Mouse (Mus musculus): Measurements from ENCODE around the gene Mycl. TPM values are rescaled to one million over a fixed set of nuclear protein-coding genes. Genes with fewer than 3 reads are reported as not detected.

Gene Mycl
- polyA plus RNA-seq, 1 experiment, result 95.3 TPM

DNA sequence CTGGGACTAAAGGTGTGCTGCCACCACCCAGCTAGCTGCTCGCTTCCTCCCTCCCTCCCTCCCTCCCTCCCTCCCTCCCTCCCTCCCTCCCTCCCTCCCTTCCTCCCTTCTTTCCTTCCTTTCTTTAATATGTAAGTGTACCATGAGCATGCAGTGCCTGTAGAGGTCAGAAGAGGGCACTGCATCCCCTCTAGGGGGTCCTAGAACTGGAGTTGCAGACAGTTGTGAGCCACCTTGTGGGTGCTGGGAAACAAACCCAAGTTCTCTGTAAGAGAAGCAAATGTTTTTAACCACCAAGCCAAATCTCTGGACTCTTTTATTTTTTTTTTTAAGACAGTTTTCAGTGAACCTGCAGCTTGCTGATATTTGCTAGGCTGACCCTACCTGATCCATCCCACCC lies 27.4 kb downstream of the Mycl start:
- no peak for DNase-seq (ENCODE audit: low read depth)
- TF ChIP-seq CTCF (IDR thresholded peaks at IDR 0.05; ENCODE audit: borderline replicate concordance, extremely low read depth, insufficient read depth, insufficient read length) (0 out of 2 replicates have a peak, but pooled peaks have one; percentile 0), POLR2A (IDR thresholded peaks at IDR 0.05; ENCODE audit: borderline replicate concordance, extremely low read depth, insufficient read depth, insufficient read length, poor library complexity, severe bottlenecking) (no peak)

DNA sequence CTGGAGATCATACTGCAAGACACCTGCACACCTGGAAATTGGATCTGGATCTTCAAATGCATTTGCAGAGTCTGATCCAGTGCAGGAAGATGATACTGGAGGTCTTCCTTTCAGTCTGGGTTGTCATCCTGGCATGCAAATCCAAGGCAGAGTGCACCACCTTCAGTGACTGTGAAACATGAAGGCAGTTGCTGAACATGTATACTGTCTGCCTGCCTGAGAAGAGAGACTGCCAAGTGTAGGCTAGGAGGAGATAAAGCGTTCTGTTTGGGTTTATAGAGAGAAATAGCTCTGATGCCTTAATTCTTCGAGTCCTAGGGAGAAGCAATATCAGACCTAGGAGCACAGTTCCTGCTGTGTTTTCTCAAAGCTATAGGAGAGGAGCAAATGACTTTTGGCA lies 30.0 kb downstream of the Mycl start:
- TF ChIP-seq CTCF (IDR thresholded peaks at IDR 0.05; ENCODE audit: borderline replicate concordance, extremely low read depth, insufficient read depth, insufficient read length) (no peak), POLR2A (IDR thresholded peaks at IDR 0.05; ENCODE audit: borderline replicate concordance, extremely low read depth, insufficient read depth, insufficient read length, poor library complexity, severe bottlenecking) (no peak)
- DNase-seq (ENCODE audit: low read depth), result no peak

DNA sequence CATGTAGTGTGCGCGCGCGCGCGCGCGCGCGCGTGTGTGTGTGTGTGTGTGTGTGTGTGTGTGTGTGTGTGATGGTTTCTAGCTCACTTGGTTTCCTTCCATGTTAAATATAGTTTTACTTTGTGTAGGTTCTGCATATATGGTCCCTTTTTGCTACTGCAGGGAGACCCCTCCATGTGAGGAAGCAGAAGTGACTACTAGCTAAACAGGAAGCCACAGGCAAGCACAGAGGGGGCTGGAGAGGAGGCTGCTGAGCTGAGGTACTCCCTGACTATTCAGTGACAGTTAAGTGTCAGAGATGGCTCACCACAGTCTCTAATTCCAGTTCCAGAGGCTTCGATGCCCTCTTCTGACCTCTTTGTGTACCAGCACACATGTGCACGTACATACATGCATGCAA lies 30.7 kb downstream of the Mycl start:
- DNase-seq (ENCODE audit: low read depth), result no peak
- TF ChIP-seq CTCF (IDR thresholded peaks at IDR 0.05; ENCODE audit: borderline replicate concordance, extremely low read depth, insufficient read depth, insufficient read length) (no peak), POLR2A (IDR thresholded peaks at IDR 0.05; ENCODE audit: borderline replicate concordance, extremely low read depth, insufficient read depth, insufficient read length, poor library complexity, severe bottlenecking) (no peak)

DNA sequence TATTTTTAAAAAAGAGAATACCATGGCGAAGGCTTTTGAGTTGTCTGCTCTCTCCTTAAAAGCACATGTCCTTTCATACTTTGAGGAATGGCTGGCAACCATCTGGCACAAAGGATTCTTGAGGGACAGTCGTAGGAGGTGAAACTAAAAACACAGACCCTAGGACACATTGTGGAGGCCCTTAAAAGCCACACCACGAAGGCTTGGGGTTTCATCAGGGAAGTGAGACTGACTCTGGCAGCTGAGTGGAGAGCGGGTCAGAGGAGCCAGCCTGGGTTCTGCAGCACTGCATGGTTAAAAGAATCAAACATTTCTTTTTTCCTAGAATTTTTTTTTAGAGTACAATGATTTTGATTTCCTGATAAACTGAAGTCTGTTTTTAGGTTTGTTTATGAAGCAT lies 31.1 kb downstream of the Mycl start:
- no peak for TF ChIP-seq CTCF (IDR thresholded peaks at IDR 0.05; ENCODE audit: borderline replicate concordance, extremely low read depth, insufficient read depth, insufficient read length)
- no peak for TF ChIP-seq POLR2A (IDR thresholded peaks at IDR 0.05; ENCODE audit: borderline replicate concordance, extremely low read depth, insufficient read depth, insufficient read length, poor library complexity, severe bottlenecking)
- DNase-seq (ENCODE audit: low read depth), result no peak

DNA sequence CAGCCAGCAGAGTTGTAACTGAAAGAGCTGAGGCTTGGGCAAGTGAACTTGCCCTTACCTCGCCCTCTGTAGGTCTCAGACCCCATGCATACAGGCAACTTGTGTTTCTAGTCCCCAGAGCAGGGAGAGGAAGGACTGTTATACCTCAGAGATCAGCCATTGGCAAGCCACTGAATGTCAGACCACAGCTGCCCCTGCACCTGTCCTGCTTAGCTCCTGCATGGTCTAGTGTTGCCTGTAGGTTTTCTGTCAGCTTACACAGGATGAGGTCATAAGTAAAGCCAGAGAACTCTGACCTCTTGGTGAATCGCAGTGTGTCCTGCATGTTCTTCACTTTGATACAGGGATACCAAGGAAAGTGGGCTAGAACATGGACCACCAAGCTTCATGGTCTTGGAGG lies 39.4 kb downstream of the Mycl start:
- no peak for DNase-seq (ENCODE audit: low read depth)
- no peak for TF ChIP-seq CTCF (IDR thresholded peaks at IDR 0.05; ENCODE audit: borderline replicate concordance, extremely low read depth, insufficient read depth, insufficient read length)

DNA sequence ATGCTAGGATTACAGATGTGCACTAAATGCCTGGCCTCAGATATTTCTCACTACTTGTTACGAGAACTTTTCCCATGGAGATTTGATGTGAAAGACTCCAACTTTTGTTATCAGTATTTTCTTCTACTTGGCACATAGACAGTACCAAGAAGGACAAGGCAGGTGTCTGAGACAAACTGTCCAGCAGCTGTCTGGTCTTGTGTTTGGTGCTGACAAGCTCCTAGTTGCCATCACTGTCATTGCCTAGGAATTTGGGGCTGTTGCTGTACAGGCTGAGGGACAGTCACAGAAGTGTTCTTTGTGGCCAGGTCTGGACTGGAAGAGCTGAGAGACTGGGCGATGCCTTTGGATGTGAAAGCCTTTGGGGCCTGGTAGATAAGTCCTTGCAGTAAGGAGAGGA lies 40.2 kb downstream of the Mycl start:
- no peak for DNase-seq (ENCODE audit: low read depth)
- no peak for TF ChIP-seq CTCF (IDR thresholded peaks at IDR 0.05; ENCODE audit: borderline replicate concordance, extremely low read depth, insufficient read depth, insufficient read length)
- no peak for TF ChIP-seq POLR2A (IDR thresholded peaks at IDR 0.05; ENCODE audit: borderline replicate concordance, extremely low read depth, insufficient read depth, insufficient read length, poor library complexity, severe bottlenecking)

DNA sequence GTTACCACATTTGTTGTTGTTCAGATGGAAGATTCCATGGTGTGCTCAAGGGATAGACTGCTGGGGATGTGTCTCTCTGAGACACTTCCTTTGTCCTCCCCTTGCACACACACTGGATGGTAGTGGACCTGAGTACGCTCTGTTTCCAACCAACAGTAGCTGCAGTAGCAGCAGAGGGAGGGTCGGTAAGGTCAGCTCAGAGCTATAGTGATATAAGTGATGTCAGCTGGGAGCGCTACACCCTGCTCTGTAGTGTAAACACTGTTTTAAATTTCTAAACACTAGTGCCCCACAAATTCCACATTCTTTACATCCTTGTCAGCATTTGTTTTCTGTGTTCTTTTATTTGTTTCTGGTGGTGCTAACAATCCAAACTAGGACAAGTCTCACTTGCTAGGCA lies 41.3 kb downstream of the Mycl start:
- TF ChIP-seq POLR2A (IDR thresholded peaks at IDR 0.05; ENCODE audit: borderline replicate concordance, extremely low read depth, insufficient read depth, insufficient read length, poor library complexity, severe bottlenecking), result no peak
- TF ChIP-seq CTCF (IDR thresholded peaks at IDR 0.05; ENCODE audit: borderline replicate concordance, extremely low read depth, insufficient read depth, insufficient read length), result no peak
- no peak for DNase-seq (ENCODE audit: low read depth)

DNA sequence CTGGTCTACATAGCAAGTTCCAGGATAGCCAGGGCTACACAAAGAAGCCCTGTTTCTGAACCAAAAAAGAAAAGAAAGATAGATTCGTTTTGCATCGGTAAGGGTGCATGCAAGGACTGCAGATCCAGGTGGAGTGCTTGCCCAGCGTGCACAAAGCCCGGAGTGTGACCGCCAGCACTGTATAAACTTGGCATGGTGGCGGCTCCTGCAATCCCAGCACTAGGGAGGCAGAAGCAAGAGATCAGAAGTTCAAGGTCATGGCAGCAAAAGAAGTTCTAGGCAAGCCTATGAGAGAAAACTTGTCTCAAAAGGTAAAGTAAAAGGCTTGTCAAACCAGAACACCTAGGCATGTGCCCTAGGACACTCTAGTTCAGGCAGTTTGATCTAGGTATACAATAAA lies 45.7 kb downstream of the Mycl start:
- no peak for DNase-seq (ENCODE audit: low read depth)

DNA sequence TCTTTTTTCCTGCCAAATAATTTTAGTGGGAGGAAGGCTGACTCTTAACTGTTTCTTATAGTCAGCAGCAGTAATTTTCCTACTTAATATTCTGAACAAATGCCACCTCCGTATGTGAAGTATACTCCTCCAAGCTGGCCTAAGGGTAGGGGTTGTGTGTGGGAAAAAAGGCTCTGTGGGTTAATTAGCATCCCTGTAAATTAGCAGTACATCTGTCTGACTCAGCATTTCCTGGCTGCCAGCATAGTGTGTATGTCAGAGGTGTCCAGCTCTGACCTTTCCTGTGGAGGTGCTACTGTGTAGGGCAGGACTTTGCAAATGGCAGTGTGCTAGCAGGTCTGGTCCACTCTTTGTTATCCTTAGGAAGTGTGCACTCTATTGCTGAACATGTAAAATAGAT lies 48.4 kb downstream of the Mycl start:
- no peak for TF ChIP-seq CTCF (IDR thresholded peaks at IDR 0.05; ENCODE audit: borderline replicate concordance, extremely low read depth, insufficient read depth, insufficient read length)
- no peak for TF ChIP-seq POLR2A (IDR thresholded peaks at IDR 0.05; ENCODE audit: borderline replicate concordance, extremely low read depth, insufficient read depth, insufficient read length, poor library complexity, severe bottlenecking)
- DNase-seq (ENCODE audit: low read depth), result peak; percentile 63

More for the DNA sequence above, 45.7 kb downstream of the Mycl start:
- TF ChIP-seq POLR2A (IDR thresholded peaks at IDR 0.05; ENCODE audit: borderline replicate concordance, extremely low read depth, insufficient read depth, insufficient read length, poor library complexity, severe bottlenecking) (no peak), CTCF (IDR thresholded peaks at IDR 0.05; ENCODE audit: borderline replicate concordance, extremely low read depth, insufficient read depth, insufficient read length) (no peak)

DNA sequence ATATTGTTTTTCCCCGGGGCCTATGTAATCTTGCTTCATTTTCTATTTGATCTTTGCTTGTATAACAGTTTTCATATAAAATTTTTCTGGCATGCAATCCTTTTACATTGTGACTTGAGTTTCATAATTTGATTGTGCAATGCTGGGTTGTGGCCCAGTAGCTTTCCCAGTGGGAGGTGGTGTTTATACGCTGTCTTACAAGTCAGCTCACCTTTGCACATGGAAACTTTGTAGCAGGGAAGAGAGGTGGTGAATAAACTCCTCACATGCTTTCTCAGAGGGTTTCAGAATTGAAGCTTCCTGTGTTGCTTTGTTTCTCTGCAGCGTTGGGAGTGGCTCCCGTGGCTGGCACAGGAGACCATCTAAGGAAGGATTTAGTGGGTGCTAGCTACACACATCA lies 49.4 kb downstream of the Mycl start:
- TF ChIP-seq POLR2A (IDR thresholded peaks at IDR 0.05; ENCODE audit: borderline replicate concordance, extremely low read depth, insufficient read depth, insufficient read length, poor library complexity, severe bottlenecking) (no peak), CTCF (IDR thresholded peaks at IDR 0.05; ENCODE audit: borderline replicate concordance, extremely low read depth, insufficient read depth, insufficient read length) (no peak)
- no peak for DNase-seq (ENCODE audit: low read depth)

DNA sequence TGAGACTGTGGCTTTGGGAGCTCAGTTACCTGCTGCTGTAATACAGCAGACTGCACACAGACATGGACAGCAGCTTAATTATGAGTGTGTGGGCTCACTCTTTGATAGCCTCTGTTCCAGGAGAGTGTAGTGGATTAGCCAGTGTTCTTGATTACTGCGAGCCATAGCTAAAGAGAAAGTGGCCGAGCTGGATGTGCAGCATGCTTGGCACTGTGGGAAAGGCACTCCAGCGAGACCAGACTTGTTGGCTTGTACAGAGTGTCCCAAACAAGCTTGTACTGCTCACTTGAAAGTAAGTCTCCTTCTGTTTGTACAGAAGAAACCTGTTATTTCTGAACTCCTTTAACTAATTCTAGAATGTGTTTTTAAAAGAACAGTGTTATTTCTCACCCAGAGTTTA lies 50.8 kb downstream of the Mycl start:
- TF ChIP-seq CTCF (IDR thresholded peaks at IDR 0.05; ENCODE audit: borderline replicate concordance, extremely low read depth, insufficient read depth, insufficient read length) (no peak), POLR2A (IDR thresholded peaks at IDR 0.05; ENCODE audit: borderline replicate concordance, extremely low read depth, insufficient read depth, insufficient read length, poor library complexity, severe bottlenecking) (no peak)
- DNase-seq (ENCODE audit: low read depth), result no peak

DNA sequence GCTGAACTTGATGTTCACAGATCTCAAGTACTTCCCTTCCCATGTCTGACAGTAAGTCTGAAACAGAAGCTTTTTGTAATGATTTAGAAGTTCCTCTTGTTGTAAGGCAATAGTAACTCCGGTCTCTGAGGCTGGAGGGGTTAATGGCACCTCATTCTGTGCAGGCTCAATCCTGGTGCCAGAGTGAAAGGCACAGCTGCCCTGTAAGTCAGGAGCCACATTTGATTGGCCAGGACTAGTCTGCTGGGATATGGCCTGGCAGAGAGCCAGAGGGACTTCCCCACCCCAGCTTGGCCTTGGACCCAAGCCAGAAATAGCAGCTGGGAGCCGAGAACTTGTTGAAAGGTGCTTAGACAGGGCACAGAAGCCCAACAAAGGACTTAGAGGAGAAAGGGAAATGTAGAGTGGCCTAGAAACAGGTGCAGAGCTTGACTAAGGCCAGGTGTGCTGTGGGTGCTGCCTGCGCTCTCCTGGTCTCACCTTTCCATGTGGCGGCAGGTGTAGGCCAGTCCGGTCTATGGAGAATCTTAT lies 55.3 kb downstream of the Mycl start:
- peak; percentile 97 for DNase-seq (ENCODE audit: low read depth)
- TF ChIP-seq CTCF (IDR thresholded peaks at IDR 0.05; ENCODE audit: borderline replicate concordance, extremely low read depth, insufficient read depth, insufficient read length) (no peak), POLR2A (IDR thresholded peaks at IDR 0.05; ENCODE audit: borderline replicate concordance, extremely low read depth, insufficient read depth, insufficient read length, poor library complexity, severe bottlenecking) (no peak)

Other genes starting within 250 kb of the Mycl start
- 58.2 and 61.9 TPM in 2 replicates for gene Ppt1, start 159.4 kb upstream of the Mycl start, polyA plus RNA-seq (2012; rRNA removed)
- gene Cap1, start 109.6 kb upstream of the Mycl start, polyA plus RNA-seq (2012; rRNA removed), result 62.8 and 106 TPM in 2 replicates
- gene Mfsd2a, start 34.5 kb upstream of the Mycl start, polyA plus RNA-seq (2012; rRNA removed), result 44.7 and 51.8 TPM in 2 replicates
- 19.5 and 20.4 TPM in 2 replicates for gene Trit1, start 20.9 kb downstream of the Mycl start, polyA plus RNA-seq (2012; rRNA removed)
- 0.59 and 0.75 TPM in 2 replicates for gene Bmp8b, start 109.5 kb downstream of the Mycl start, polyA plus RNA-seq (2012; rRNA removed)
- gene Oxct2b, start 120.6 kb downstream of the Mycl start, polyA plus RNA-seq (2012; rRNA removed), result 0.33 and 0.59 TPM in 2 replicates
- 34.8 and 40.2 TPM in 2 replicates for gene Ppie, start 144.3 kb downstream of the Mycl start, polyA plus RNA-seq (2012; rRNA removed)
- gene Hpcal4, start 187.6 kb downstream of the Mycl start, polyA plus RNA-seq (2012; rRNA removed), result 12.2 and 16.5 TPM in 2 replicates
- 0.22 TPM in 1 of 2 replicates, not detected in the other for gene Nt5c1a, start 205.9 kb downstream of the Mycl start, polyA plus RNA-seq (2012; rRNA removed)
- 3.4 and 7.5 TPM in 2 replicates for gene Heyl, start 237.9 kb downstream of the Mycl start, polyA plus RNA-seq (2012; rRNA removed)